14 mouse cellular contexts compared by ENCODE assay signal in genomic region chr8:123284493-123284892, GRCm38 (mm10). TPM values are rescaled to one million over a fixed set of nuclear protein-coding genes. Genes with fewer than 3 reads are reported as not detected.
"Had no signal": no experiment of that assay in that cellular context is flagged by ENCODE, and none has a peak within 500 bp of the region (broad histone marks: within the 10 kb centered on the region; RNA-seq: fewer than 3 reads in every experiment).

No protein-coding gene starts in this region.

- H3K4me3 ChIP-seq: kidney, embryonic 15.5 days; left cerebral cortex, adult 2 months; limb, embryonic 10.5 days; liver, embryonic 15.5 days; megakaryocyte, embryonic 14.5 days; midbrain, embryonic 15.5 days; neural tube, embryonic 12.5 days; stomach, embryonic 15.5 days had no signal

- DNase-seq: kidney, postnatal 14 days; thymus, adult 2 months; thymus, postnatal 25 days had no signal

- H3K4me2 ChIP-seq: kidney, embryonic 15.5 days; liver, embryonic 11.5 days; midbrain, embryonic 11.5 days; midbrain, embryonic 15.5 days; neural tube, embryonic 12.5 days; stomach, embryonic 15.5 days had no signal

- H3K27ac ChIP-seq: kidney, embryonic 15.5 days; left cerebral cortex, adult 2 months; limb, embryonic 10.5 days; liver, embryonic 15.5 days; macrophage; midbrain, embryonic 15.5 days; neural tube, embryonic 12.5 days; stomach, embryonic 15.5 days had no signal

- H3K27me3 ChIP-seq: kidney, embryonic 15.5 days; liver, embryonic 15.5 days; megakaryocyte, embryonic 14.5 days; midbrain, embryonic 15.5 days; neural tube, embryonic 12.5 days; stomach, embryonic 15.5 days had no signal

- H3K36me3 ChIP-seq: midbrain, embryonic 15.5 days had no signal

- H3K9ac ChIP-seq: kidney, embryonic 15.5 days; liver, embryonic 15.5 days; midbrain, embryonic 15.5 days; neural tube, embryonic 12.5 days; stomach, embryonic 15.5 days had no signal

- H3K4me1 ChIP-seq: kidney, embryonic 15.5 days; limb, embryonic 10.5 days; liver, embryonic 15.5 days; midbrain, embryonic 15.5 days; neural tube, embryonic 12.5 days; stomach, embryonic 15.5 days had no signal

- ATAC-seq: midbrain, embryonic 15.5 days had no signal

- H3K9me3 ChIP-seq: kidney, embryonic 15.5 days; limb, embryonic 10.5 days; liver, embryonic 15.5 days; megakaryocyte, embryonic 14.5 days; midbrain, embryonic 15.5 days; neural tube, embryonic 12.5 days; stomach, embryonic 15.5 days had no signal

RNA-seq across cellular contexts. Expression of gene Spire2, which starts 48.0 kb away (rescaled TPM):
- polyA plus RNA-seq: macrophage had no signal
